Mouse (Mus musculus) MEL (cell line): ENCODE measurements around the gene Syt9.

ENCODE experiments used
- CTCF ChIP-seq, 3 experiments: IDR thresholded peaks in 2 of 3; conservative IDR thresholded peaks in 1 of 3; 2 replicates each; pipeline ENCODE4 v1.5.1; 2011 to 2012; ENCODE audit warnings: low read length in 3 of 3, low read depth in 2 of 3, mild to moderate bottlenecking in 2 of 3, improper control_type of control experiment in 1 of 3, inconsistent platforms in 1 of 3, mixed read lengths in 1 of 3, moderate library complexity in 1 of 3; ENCODE audit not compliant: control insufficient read depth in 1 of 3, insufficient read depth in 1 of 3, poor library complexity in 1 of 3, severe bottlenecking in 1 of 3
- EP300 ChIP-seq, 2 experiments: IDR thresholded peaks; 2 replicates each; pipeline ENCODE4 v1.6.1; 2011; ENCODE audit warnings: improper control_type of control experiment in 2 of 2, low read length in 2 of 2, low read depth in 1 of 2, mild to moderate bottlenecking in 1 of 2
- MAZ ChIP-seq: IDR thresholded peaks from 2 replicates; pipeline ENCODE4 v1.6.1; 2012; ENCODE audit warnings: low read depth, mild to moderate bottlenecking, inconsistent platforms, low read length, improper control_type of control experiment
- MXI1 ChIP-seq: IDR thresholded peaks from 2 replicates; pipeline ENCODE4 v1.6.1; 2011; ENCODE audit warnings: mild to moderate bottlenecking, low read depth, low read length, improper control_type of control experiment
- POLR2A ChIP-seq, 2 experiments: IDR thresholded peaks; 2 replicates each; pipeline ENCODE4 v1.6.1; 2011 to 2012; ENCODE audit warnings: low read length in 2 of 2, mild to moderate bottlenecking in 2 of 2, control low read depth in 1 of 2, improper control_type of control experiment in 1 of 2, low read depth in 1 of 2, moderate library complexity in 1 of 2; ENCODE audit not compliant: control insufficient read depth in 1 of 2, insufficient read depth in 1 of 2, poor library complexity in 1 of 2
- SMC3 ChIP-seq: IDR thresholded peaks from 2 replicates; pipeline ENCODE4 v1.6.1; 2011; ENCODE audit warnings: low read depth, low read length, improper control_type of control experiment
- ZC3H11A ChIP-seq: IDR thresholded peaks from 2 replicates; pipeline ENCODE4 v1.6.1; 2012; ENCODE audit warnings: low read depth, mild to moderate bottlenecking, inconsistent platforms, low read length, improper control_type of control experiment

DNA sequence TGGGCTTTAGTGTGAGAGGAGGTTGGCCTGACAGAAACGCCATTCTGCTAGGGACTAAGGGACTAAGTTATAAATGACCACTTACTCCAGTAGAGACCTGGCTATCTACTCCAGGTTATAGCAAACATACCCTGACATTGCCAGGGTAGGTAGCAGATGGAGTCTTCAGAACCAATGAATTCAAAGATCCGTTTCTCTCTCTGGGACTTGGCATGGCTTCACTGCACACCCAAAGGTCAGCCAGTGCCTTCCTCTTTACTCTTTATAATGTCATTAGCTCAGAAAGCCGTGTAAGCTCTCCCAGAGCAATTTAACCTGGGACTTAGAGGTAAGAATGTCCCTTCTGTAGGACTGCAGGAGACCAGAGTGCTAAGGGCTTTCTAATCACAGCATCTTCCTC lies 139.2 kb downstream of the Syt9 start:
- TF ChIP-seq CTCF (IDR thresholded peaks at IDR 0.05 in 2 of 3, conservative IDR thresholded peaks at IDR 0.05 in 1 of 3; ENCODE audit: control insufficient read depth in 1 of 3, insufficient read depth in 1 of 3, low read depth in 2 of 3, low read length in 3 of 3, poor library complexity in 1 of 3, severe bottlenecking in 1 of 3) (no peak), EP300 (IDR thresholded peaks at IDR 0.05; ENCODE audit: low read depth in 1 of 2, low read length in 2 of 2) (no peak), POLR2A (IDR thresholded peaks at IDR 0.05; ENCODE audit: control insufficient read depth in 1 of 2, insufficient read depth in 1 of 2, low read depth in 1 of 2, low read length in 2 of 2, poor library complexity in 1 of 2) (no peak), ZC3H11A (no peak), SMC3 (no peak), MAZ (no peak), MXI1 (no peak)
